Mouse (Mus musculus): ENCODE data around the gene Vmn1r38. TPM values are rescaled to one million over a fixed set of nuclear protein-coding genes. Genes with fewer than 3 reads are reported as not detected.
"Not testable (repeated sequence)": the region's sequence is repeated elsewhere in the genome, so short reads cannot be mapped to it uniquely, and the experiment has no call there.

The Vmn1r38 gene
- total RNA-seq (2021): not detected
- long read RNA-seq, experiment 1: 0 reads
- long read RNA-seq, experiment 2: 0 reads

DNA sequence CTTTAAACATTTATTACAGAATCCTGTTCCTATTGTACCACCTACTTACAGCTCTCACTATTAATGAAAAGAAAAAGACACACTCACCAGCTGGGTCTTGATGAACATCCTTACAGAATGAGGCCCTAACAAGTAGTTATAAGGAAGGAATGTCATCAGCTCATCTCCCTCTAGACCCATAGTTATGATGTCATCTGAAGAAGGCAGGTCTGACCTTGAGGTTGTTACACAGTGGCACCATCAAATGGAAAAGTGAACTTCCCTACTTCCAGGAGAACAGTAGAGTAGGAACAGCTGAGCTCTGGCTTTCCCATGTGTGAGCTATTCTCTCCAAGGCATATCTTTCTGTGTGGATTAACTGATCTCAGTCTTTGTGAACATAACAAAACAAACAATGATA, at the start of gene Vmn1r38:
Gene Vmn1r38, minus strand, starts transcription at position 101 of the 400 bp plus-strand sequence.
- intact Hi-C loops (cut with DNase I); H3K27ac ChIP-seq; H3K4me3 ChIP-seq; DNase-seq (ENCODE audit: extremely low spot score in 1 of 2, low spot score in 2 of 2): not testable (repeated sequence)

DNA sequence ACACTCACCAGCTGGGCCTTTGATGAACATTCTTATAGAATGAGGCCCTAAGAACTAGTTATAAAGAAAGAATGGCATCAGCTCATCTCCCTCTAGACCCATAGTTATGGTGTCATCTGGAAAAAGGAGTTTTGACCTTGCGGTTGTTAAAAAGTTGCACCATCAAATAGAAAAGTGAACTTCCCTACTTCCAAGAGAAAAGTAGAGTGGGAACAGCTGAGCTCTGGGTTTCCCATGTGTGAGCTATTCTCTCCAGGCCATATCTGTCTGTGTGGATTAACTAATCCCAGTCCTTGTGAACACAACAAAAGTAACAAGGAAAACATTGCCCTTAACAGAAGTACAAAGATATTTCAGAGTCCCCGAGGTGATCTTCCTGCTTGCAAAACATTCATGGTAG, 28.1 kb upstream of the Vmn1r38 start, which contains the start of gene Vmn1r39:
Gene Vmn1r39, minus strand, starts transcription at position 101 of the 400 bp plus-strand sequence.
- no peak within 1 kb of the TSS for H3K4me3 ChIP-seq
- no peak for DNase-seq (ENCODE audit: extremely low spot score in 1 of 2, low spot score in 2 of 2)
- H3K27ac ChIP-seq: no peak within 1 kb of the TSS
- intact Hi-C loops (cut with DNase I): no loop called here
- no peak for TF ChIP-seq CTCF (IDR thresholded peaks at IDR 0.05)

DNA sequence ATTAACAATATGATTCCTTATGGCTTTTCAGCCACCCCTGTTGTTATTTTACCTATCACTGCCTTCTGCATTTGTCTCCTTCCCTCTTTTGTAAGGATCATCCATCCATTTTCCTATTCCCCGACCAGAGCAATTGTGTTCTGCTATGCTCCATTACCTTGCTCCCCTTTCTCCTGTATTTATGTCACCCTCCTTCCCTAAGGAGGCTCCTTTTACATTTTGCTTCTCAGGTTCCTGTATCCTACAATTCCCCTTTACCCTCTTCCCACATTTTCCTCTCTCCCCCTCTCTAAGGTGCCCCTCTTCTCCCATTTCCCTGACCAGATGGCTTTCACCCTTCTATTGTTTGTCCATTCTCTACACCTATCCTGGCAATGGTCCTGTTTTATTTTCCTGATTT, 23.9 kb upstream of the Vmn1r38 start:
- intact Hi-C loops (cut with DNase I): no loop called here
- TF ChIP-seq CTCF (IDR thresholded peaks at IDR 0.05): no peak
- H3K4me3 ChIP-seq: no peak overlapping the region
- no peak for DNase-seq (ENCODE audit: extremely low spot score in 1 of 2, low spot score in 2 of 2)
- H3K27ac ChIP-seq: no peak overlapping the region

DNA sequence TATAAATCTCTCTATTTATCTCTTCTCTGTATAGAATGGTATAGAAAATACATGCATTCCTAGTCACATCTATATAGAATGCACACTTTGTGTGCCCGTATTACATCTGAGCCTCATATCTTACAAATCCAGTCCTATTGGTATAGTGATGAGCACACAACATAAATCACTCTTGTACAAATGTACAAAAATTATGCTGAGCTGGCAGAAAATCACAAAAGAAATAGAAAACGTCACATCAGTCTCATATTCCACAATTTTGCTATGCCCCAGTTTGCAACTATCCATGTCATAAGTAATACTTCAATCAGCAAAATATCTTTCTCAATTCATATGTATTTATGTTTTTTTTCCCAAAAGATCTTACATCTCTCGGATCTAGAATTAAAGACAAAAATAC, 23.3 kb upstream of the Vmn1r38 start:
- no peak overlapping the region for H3K27ac ChIP-seq
- DNase-seq (ENCODE audit: extremely low spot score in 1 of 2, low spot score in 2 of 2): no peak
- H3K4me3 ChIP-seq: no peak overlapping the region
- intact Hi-C loops (cut with DNase I): no loop called here
- no peak for TF ChIP-seq CTCF (IDR thresholded peaks at IDR 0.05)

DNA sequence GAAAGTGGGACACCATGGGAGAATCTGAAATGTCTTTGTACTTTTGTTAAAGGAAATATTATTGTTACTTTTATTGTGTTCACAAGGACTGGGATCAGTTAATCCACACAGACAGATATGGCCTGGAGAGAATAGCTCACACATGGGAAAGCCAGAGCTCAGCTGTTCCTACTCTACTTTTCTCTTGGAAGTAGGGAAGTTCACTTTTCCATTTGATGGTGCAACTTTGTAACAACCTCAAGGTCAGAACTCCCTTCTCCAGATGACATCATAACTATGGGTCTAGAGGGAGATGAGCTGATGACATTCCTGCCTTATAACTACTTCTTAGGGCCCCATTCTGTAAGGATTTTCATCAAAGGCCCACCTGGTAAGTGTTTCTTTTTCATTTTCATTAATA, 53.3 kb downstream of the Vmn1r38 start, which contains the start of gene Vmn1r37:
Gene Vmn1r37, plus strand, starts transcription at position 301 of the 400 bp plus-strand sequence.
- H3K4me3 ChIP-seq; intact Hi-C loops (cut with DNase I); DNase-seq (ENCODE audit: extremely low spot score in 1 of 2, low spot score in 2 of 2); H3K27ac ChIP-seq: not testable (repeated sequence)

Other genes starting within 250 kb of the Vmn1r38 start
- gene Mad2l1, start 247.2 kb downstream of the Vmn1r38 start, total RNA-seq (2021): 10 to 100 TPM in 1 of 2 experiments, 1 to 10 TPM in 1; 9.1 to 11.0 TPM
- not detected for gene Vmn1r32, start 222.5 kb downstream of the Vmn1r38 start, total RNA-seq (2021)
- not detected for gene Vmn1r33, start 164.3 kb downstream of the Vmn1r38 start, total RNA-seq (2021)
- gene Vmn1r34, start 138.7 kb downstream of the Vmn1r38 start, total RNA-seq (2021): not detected
- not detected for gene Vmn1r35, start 96.7 kb downstream of the Vmn1r38 start, total RNA-seq (2021)
- not detected for gene Vmn1r36, start 63.5 kb downstream of the Vmn1r38 start, total RNA-seq (2021)
- not detected for gene Vmn1r37, start 53.2 kb downstream of the Vmn1r38 start, total RNA-seq (2021)
- gene Vmn1r39, start 28.0 kb upstream of the Vmn1r38 start, total RNA-seq (2021): not detected
- 10 to 100 TPM; 55.2 to 59.3 TPM for gene Gng12, start 113.8 kb upstream of the Vmn1r38 start, total RNA-seq (2021)

Data from left cerebral cortex, adult 2 months (tissue).